Mouse (Mus musculus): Measurements from ENCODE around the gene Hfe. TPM values are rescaled to one million over a fixed set of nuclear protein-coding genes. Genes with fewer than 3 reads are reported as not detected.
A peak's percentile ranks its signal among the peaks of the same experiment; 100 is the strongest.
"Not testable (repeated sequence)": the region's sequence is repeated elsewhere in the genome, so short reads cannot be mapped to it uniquely, and the experiment has no call there.

Gene Hfe
- polyA plus RNA-seq (2015; fragmentation: Nextera tagmentation; extraction: Ambion mirVana), result 3.7 and 4.6 TPM in 2 replicates

- WGBS, result 2% methylated on average over 17 of the region's 17 CpGs
- H3K4me3 ChIP-seq (replicated peaks), result peak within 1 kb of the TSS; percentile 41
- peaks cover 9% of the 10 kb centered on the region for H3K4me1 ChIP-seq
- peak within 1 kb of the TSS; percentile 64 for H3K4me2 ChIP-seq
- peak within 1 kb of the TSS; percentile 26 for H3K9ac ChIP-seq (replicated peaks)
- H3K36me3 ChIP-seq, result no peaks in the 10 kb centered on the region
- no peak within 1 kb of the TSS for H3K27ac ChIP-seq (replicated peaks)
- H3K27me3 ChIP-seq (replicated peaks), result no peaks in the 10 kb centered on the region
- ATAC-seq (ENCODE audit: low FRiP score), result peak; percentile 50; the same call in 1 of the 2 replicates
- H3K9me3 ChIP-seq (replicated peaks), result no peaks in the 10 kb centered on the region
These were observed at the start of gene Hfe for GRCm38 (mm10) chr13:23710374-23711089. TSS of gene Hfe (minus strand) at chr13:23710854.

GRCm38 (mm10) chr13:23759916-23760239 is 49.2 kb upstream of the Hfe start:
- no peaks in the 10 kb centered on the region for H3K27me3 ChIP-seq (replicated peaks)
- H3K9me3 ChIP-seq (replicated peaks), result no peaks in the 10 kb centered on the region
- peak overlapping the region; percentile 50; the same call in 1 of the 2 replicates for H3K4me3 ChIP-seq (replicated peaks)
- no peak for ATAC-seq (ENCODE audit: low FRiP score)
- WGBS, result 66% methylated on average over 1 of the region's 1 CpGs
- H3K4me2 ChIP-seq, result peak overlapping the region; percentile 91
- peaks cover 37% of the 10 kb centered on the region for H3K4me1 ChIP-seq
- H3K27ac ChIP-seq (replicated peaks), result peak overlapping the region; percentile 82
- no peak overlapping the region for H3K9ac ChIP-seq (replicated peaks)
- no peaks in the 10 kb centered on the region for H3K36me3 ChIP-seq

GRCm38 (mm10) chr13:23759251-23759771 is 48.7 kb upstream of the Hfe start:
- 41% methylated on average over 3 of the region's 3 CpGs for WGBS
- H3K27ac ChIP-seq (replicated peaks), result no peak overlapping the region
- H3K27me3 ChIP-seq (replicated peaks), result no peaks in the 10 kb centered on the region
- no peak overlapping the region for H3K9ac ChIP-seq (replicated peaks)
- peaks cover 33% of the 10 kb centered on the region for H3K4me1 ChIP-seq
- no peaks in the 10 kb centered on the region for H3K9me3 ChIP-seq (replicated peaks)
- H3K4me2 ChIP-seq, result no peak overlapping the region
- ATAC-seq (ENCODE audit: low FRiP score), result no peak
- H3K36me3 ChIP-seq, result no peaks in the 10 kb centered on the region
- no peak overlapping the region for H3K4me3 ChIP-seq (replicated peaks)

- WGBS, result 54% methylated on average over 3 of the region's 3 CpGs
- H3K4me3 ChIP-seq (replicated peaks), result no peak overlapping the region
- no peaks in the 10 kb centered on the region for H3K27me3 ChIP-seq (replicated peaks)
- H3K27ac ChIP-seq (replicated peaks), result no peak overlapping the region
- no peak overlapping the region for H3K9ac ChIP-seq (replicated peaks)
- H3K4me1 ChIP-seq, result peaks cover 22% of the 10 kb centered on the region
- no peaks in the 10 kb centered on the region for H3K36me3 ChIP-seq
- no peaks in the 10 kb centered on the region for H3K9me3 ChIP-seq (replicated peaks)
- no peak for ATAC-seq (ENCODE audit: low FRiP score)
- no peak overlapping the region for H3K4me2 ChIP-seq
These were observed 47.3 kb upstream of the Hfe start for GRCm38 (mm10) chr13:23757921-23758320.

- WGBS, result 1% methylated on average over 18 of the region's 23 CpGs
- Histone ChIP-seq H3K9ac (replicated peaks) (peak overlapping the region; percentile 44), H3K9me3 (replicated peaks) (no peaks in the 10 kb centered on the region), H3K4me3 (replicated peaks) (peak overlapping the region; percentile 41), H3K4me2 (peak overlapping the region; percentile 66), H3K27me3 (replicated peaks) (no peaks in the 10 kb centered on the region), H3K4me1 (peaks cover 22% of the 10 kb centered on the region), H3K36me3 (no peaks in the 10 kb centered on the region), H3K27ac (replicated peaks) (peak overlapping the region; percentile 87)
- peak; percentile 7; the same call in 1 of the 2 replicates for ATAC-seq (ENCODE audit: low FRiP score)
These were observed 46.6 kb upstream of the Hfe start for GRCm38 (mm10) chr13:23757211-23757773.

GRCm38 (mm10) chr13:23756790-23757189 is 46.1 kb upstream of the Hfe start, which contains the start of gene Hist1h4b:
TSS of gene Hist1h4b (plus strand) at chr13:23757013.
- no peaks in the 10 kb centered on the region for H3K27me3 ChIP-seq (replicated peaks)
- H3K4me3 ChIP-seq (replicated peaks), result peak within 1 kb of the TSS; percentile 41
- H3K36me3 ChIP-seq, result no peaks in the 10 kb centered on the region
- peaks cover 22% of the 10 kb centered on the region for H3K4me1 ChIP-seq
- WGBS, result under 1% methylated on average over 17 of the region's 22 CpGs
- peak within 1 kb of the TSS; percentile 66 for H3K4me2 ChIP-seq
- peak within 1 kb of the TSS; percentile 87 for H3K27ac ChIP-seq (replicated peaks)
- peak; percentile 78 for ATAC-seq (ENCODE audit: low FRiP score)
- peak within 1 kb of the TSS; percentile 44 for H3K9ac ChIP-seq (replicated peaks)
- H3K9me3 ChIP-seq (replicated peaks), result no peaks in the 10 kb centered on the region

- Histone ChIP-seq H3K36me3 (no peaks in the 10 kb centered on the region), H3K27ac (replicated peaks) (no peak overlapping the region), H3K4me2 (no peak overlapping the region), H3K9ac (replicated peaks) (no peak overlapping the region), H3K9me3 (replicated peaks) (no peaks in the 10 kb centered on the region), H3K27me3 (replicated peaks) (no peaks in the 10 kb centered on the region), H3K4me3 (replicated peaks) (no peak overlapping the region), H3K4me1 (peaks cover 16% of the 10 kb centered on the region)
- ATAC-seq (ENCODE audit: low FRiP score), result no peak
These were observed 44.3 kb upstream of the Hfe start for GRCm38 (mm10) chr13:23755000-23755399.

- no peak overlapping the region for H3K9ac ChIP-seq (replicated peaks)
- peaks cover 14% of the 10 kb centered on the region for H3K4me1 ChIP-seq
- H3K9me3 ChIP-seq (replicated peaks), result no peaks in the 10 kb centered on the region
- H3K4me2 ChIP-seq, result peak overlapping the region; percentile 34; the same call in 1 of the 2 replicates
- no peak overlapping the region for H3K4me3 ChIP-seq (replicated peaks)
- WGBS, result 61% methylated on average over 4 of the region's 4 CpGs
- ATAC-seq (ENCODE audit: low FRiP score), result no peak
- no peaks in the 10 kb centered on the region for H3K36me3 ChIP-seq
- no peaks in the 10 kb centered on the region for H3K27me3 ChIP-seq (replicated peaks)
- no peak overlapping the region for H3K27ac ChIP-seq (replicated peaks)
These were observed 42.8 kb upstream of the Hfe start for GRCm38 (mm10) chr13:23753314-23754078.

- Histone ChIP-seq H3K9me3 (replicated peaks) (no peaks in the 10 kb centered on the region), H3K27ac (replicated peaks) (no peak overlapping the region), H3K4me3 (replicated peaks) (no peak overlapping the region), H3K27me3 (replicated peaks) (no peaks in the 10 kb centered on the region), H3K4me2 (peak overlapping the region; percentile 34), H3K9ac (replicated peaks) (no peak overlapping the region), H3K4me1 (peaks cover 17% of the 10 kb centered on the region), H3K36me3 (no peaks in the 10 kb centered on the region)
- no peak for ATAC-seq (ENCODE audit: low FRiP score)
- WGBS, result 4% methylated on average over 6 of the region's 6 CpGs
These were observed 42.1 kb upstream of the Hfe start for GRCm38 (mm10) chr13:23752742-23753172.

- 0% methylated on average over 19 of the region's 47 CpGs for WGBS
- H3K9ac ChIP-seq (replicated peaks), result peak within 1 kb of the TSS; percentile 52
- not testable (repeated sequence) for H3K27me3 ChIP-seq (replicated peaks); H3K9me3 ChIP-seq (replicated peaks); H3K36me3 ChIP-seq
- ATAC-seq (ENCODE audit: low FRiP score), result peak; percentile 80
- H3K27ac ChIP-seq (replicated peaks), result peak within 1 kb of the TSS; percentile 93
- H3K4me1 ChIP-seq, result peaks cover 17% of the 10 kb centered on the region
- H3K4me2 ChIP-seq, result peak within 1 kb of the TSS; percentile 81
- H3K4me3 ChIP-seq (replicated peaks), result peak within 1 kb of the TSS; percentile 46
These were observed 41.5 kb upstream of the Hfe start, which contains the start of gene Hist1h3b for GRCm38 (mm10) chr13:23752067-23752741. TSS of gene Hist1h3b (plus strand) at chr13:23752267.

GRCm38 (mm10) chr13:23751478-23751956 is 40.9 kb upstream of the Hfe start:
- Histone ChIP-seq H3K9me3 (replicated peaks) (no peaks in the 10 kb centered on the region), H3K4me3 (replicated peaks) (peak overlapping the region; percentile 46), H3K27me3 (replicated peaks) (no peaks in the 10 kb centered on the region), H3K9ac (replicated peaks) (peak overlapping the region; percentile 8; the same call in 1 of the 2 replicates), H3K4me2 (peak overlapping the region; percentile 81), H3K36me3 (no peaks in the 10 kb centered on the region), H3K27ac (replicated peaks) (peak overlapping the region; percentile 93), H3K4me1 (peaks cover 19% of the 10 kb centered on the region)
- ATAC-seq (ENCODE audit: low FRiP score), result no peak
- 1% methylated on average over 11 of the region's 11 CpGs for WGBS

Measured in neural tube, embryonic 15.5 days (tissue).